Comparison of ENCODE assay signal across 10 mouse cellular contexts in genomic region chr3:89633941-89634340, GRCm38 (mm10).
DNase-seq lines count a peak whose midpoint lies in the region.
"Had no signal": no experiment of that assay in that cellular context is flagged by ENCODE, and none has a peak within 500 bp of the region (broad histone marks: within the 10 kb centered on the region; RNA-seq: fewer than 3 reads in every experiment).

No protein-coding gene starts in this region.

- peak; percentile 15 for DNase-seq in gastrocnemius, postnatal 14 days
- DNase-seq in gastrocnemius, adult 8-10 months (ENCODE audit: low spot score in 2 of 2), result no peak
- peak; percentile 29 for DNase-seq in layer of hippocampus, adult 11-12 months (ENCODE audit: low spot score)
- no peak for DNase-seq in layer of hippocampus, adult 9-10 months (ENCODE audit: low spot score)
- peak; percentile 59 for DNase-seq in heart, adult 8-10 months (ENCODE audit: low spot score)
- peak; percentile 49 for DNase-seq in heart, postnatal 4 days
- DNase-seq in embryo, embryonic 9.5 days (ENCODE audit: extremely low spot score), result no peak
- no peak for DNase-seq in spleen, postnatal 36 days (ENCODE audit: low spot score in 2 of 2)
- DNase-seq: cerebellum, postnatal 36 days; liver had no signal

- intact Hi-C loops in gastrocnemius, postnatal 14 days (cut with DNase I; ENCODE audit: low total_unique reads), result no loop called here

Comparison
In these comparisons a context has a peak if more than half of its experiments do, and no peak if none do; other contexts are left out.
1. DNase-seq: peak in gastrocnemius, postnatal 14 days (single experiment), layer of hippocampus, adult 11-12 months (single experiment), heart, adult 8-10 months (single experiment) and heart, postnatal 4 days (single experiment); none in gastrocnemius, adult 8-10 months (0 of 2), layer of hippocampus, adult 9-10 months (single experiment), embryo, embryonic 9.5 days (single experiment) and spleen, postnatal 36 days (0 of 2).